Mouse (Mus musculus) induced T-regulatory cell, adult 2 months (primary cell): ENCODE data around the gene Alg1.
"Not testable (repeated sequence)": the region's sequence is repeated elsewhere in the genome, so short reads cannot be mapped to it uniquely, and the experiment has no call there.

Source experiments
- DNase-seq: peaks from one replicate; pipeline ENCODE4 v3.0.0-alpha.2; 2012; ENCODE audit warnings: low read depth

Alg1 gene

DNA sequence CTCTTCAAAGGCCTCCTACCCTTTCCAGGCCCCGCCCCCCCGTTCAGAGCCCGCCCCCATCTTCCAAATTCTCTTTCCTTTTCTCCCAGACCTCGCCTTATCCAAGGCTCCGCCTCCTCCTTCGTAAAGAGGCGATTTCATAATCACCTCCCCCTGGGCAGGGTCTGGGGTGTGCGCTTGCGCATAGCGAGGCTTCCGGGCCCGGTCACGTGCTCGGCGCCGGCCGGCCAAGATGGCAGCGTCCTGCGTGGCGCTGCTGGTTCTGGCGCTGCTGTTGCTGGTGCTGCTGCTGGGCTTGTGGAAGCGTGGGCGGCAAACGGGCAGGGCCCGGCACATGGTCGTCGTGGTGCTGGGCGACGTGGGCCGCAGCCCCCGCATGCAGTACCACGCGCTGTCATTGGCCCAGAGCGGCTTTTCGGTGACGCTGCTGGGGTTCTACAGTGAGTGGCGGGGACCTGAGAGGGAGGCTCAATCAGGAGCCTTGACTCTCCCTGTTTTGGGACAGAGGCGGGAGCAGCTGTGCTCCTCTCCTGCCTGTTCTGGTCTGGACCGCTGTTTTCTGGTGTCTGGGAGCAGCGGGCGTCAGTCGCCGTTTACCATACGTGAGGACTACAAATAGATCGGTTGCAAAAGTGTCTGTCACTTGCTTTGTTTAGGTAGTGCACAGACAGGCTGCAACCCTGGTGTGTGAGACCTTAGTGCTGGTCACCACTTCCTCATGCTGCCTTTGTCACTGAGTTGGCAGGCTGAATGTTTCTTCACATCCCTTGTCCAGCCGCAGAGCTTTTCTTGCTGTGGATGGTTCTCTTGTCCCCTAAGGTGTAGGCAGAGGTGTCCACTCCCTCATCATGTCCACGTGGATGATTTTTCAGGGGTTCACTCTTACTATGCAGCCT, at the start of gene Alg1:
Gene Alg1 (plus strand): TSS at position 204 of the 896 bp plus-strand sequence.
- DNase-seq: peak; percentile 96

- DNase-seq: no peak
Measured at GRCm38 (mm10) chr16:5184101-5184500, 49.3 kb upstream of the Alg1 start.

- DNase-seq: no peak
Measured at GRCm38 (mm10) chr16:5184956-5185355, 48.5 kb upstream of the Alg1 start.

- DNase-seq: no peak
Measured at GRCm38 (mm10) chr16:5185691-5186090, 47.7 kb upstream of the Alg1 start.

DNA sequence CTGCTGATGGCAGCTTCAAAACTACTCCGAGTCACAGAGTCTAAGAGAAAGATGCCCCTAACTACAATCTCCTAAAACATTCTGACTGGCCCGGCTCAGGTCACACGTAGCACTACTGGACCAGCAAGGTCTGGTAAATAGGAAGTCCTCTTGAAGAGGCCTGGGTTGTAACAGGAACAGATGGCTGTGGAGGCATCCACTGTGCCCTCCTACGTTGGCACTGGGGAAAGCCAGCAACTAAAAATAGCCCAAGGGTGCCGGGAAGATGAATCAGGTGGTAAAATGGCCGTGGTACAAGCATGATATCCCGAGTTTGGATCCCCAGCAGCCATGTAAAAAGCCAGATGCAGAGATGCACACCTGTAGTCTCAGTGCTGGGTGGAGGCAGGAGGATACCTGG, 47.2 kb upstream of the Alg1 start:
- no peak for DNase-seq

GRCm38 (mm10) chr16:5195080-5195479, 38.3 kb upstream of the Alg1 start:
- peak; percentile 73 for DNase-seq

GRCm38 (mm10) chr16:5202681-5203080, 30.7 kb upstream of the Alg1 start:
- peak; percentile 70 for DNase-seq

DNA sequence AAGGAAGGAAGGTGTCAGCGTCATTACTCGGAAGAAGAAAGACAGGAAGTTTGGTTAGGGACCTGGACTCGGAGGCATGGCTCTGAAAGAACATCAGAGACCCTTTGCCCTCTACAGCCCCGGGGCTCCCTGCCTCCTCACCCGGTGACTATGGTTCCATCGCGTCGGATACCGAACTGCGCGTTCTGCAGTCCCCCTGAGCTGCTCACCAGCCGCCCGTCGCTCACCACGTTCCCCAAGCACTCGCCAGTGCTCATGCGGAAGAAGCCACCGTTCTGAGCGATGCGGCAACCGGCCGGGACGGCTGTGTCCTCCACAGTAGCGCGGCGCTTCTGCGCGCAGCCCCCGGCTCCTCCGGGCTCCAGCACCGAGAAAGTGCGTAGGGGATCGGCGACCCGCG, 30.2 kb upstream of the Alg1 start:
- peak; percentile 64 for DNase-seq

- peak; percentile 88 for DNase-seq
Measured at GRCm38 (mm10) chr16:5203668-5204433, 29.6 kb upstream of the Alg1 start, which contains the start of gene Nagpa. TSS of gene Nagpa (minus strand) at chr16:5204012.

- DNase-seq: no peak
Measured at GRCm38 (mm10) chr16:5205431-5205970, 27.9 kb upstream of the Alg1 start.

DNA sequence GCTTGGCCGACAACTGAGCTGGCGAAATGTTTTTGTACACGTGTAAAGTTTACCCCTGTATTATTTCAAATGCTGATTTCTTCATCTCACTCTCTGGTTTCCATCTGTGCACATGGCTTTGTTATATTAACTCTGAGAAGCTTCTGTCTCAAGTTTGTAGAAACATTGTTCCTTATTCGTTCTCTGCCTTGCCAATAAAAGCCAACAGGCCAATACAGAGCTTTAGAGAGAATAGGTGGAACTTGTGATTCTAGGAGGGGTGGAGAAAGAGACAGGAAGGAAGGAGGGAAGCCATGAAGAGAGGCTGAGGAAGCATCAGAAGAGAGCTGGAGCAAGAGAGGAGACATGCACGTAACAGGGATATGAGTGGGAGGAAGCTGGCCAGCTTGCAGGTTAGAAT, 27.4 kb upstream of the Alg1 start:
- DNase-seq: no peak

- DNase-seq: no peak
Measured at GRCm38 (mm10) chr16:5210365-5210764, 23.1 kb upstream of the Alg1 start.

GRCm38 (mm10) chr16:5212150-5212549, 21.3 kb upstream of the Alg1 start:
- DNase-seq: no peak

- no peak for DNase-seq
Measured at GRCm38 (mm10) chr16:5214126-5214525, 19.3 kb upstream of the Alg1 start.

- no peak for DNase-seq
Measured at GRCm38 (mm10) chr16:5216686-5217085, 16.7 kb upstream of the Alg1 start.

DNA sequence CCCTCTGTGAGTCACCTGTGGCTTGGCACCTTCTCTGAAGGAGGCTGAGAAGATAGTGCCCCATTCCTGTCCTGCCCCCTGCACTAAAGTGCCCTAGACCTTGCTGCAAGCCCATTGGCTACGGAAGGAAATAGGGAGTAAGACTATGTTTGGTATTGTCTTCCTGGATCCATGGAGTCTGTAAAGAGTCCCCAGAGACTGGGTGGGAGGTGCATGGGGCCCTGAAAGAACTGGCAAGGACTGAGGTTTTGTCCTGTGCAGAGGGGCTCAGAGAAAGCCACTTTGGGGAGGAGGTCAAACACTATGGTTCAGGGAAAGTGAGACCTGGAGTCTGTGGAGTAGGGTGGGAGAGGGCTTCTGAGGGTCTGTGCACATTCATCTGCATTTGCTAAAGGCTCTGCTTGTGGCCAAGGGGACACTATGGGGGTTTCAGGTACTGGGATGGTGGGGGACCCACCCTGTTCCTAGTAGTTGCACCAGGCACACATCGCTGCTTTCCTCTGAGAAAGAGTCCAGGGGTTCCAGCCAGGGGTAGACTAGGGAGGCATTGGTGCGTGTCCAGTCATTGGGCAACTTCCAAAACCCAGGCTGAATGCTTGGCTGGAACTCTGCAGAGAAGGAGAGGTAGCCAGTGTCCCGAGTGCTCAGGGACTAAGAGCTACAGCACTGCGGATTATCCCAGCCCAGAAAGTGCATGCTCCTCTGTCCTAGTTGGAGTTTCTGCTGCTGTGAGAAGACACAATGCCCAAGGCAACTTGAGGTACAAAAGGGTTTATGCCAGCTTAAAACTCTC, 15.9 kb upstream of the Alg1 start:
- DNase-seq: no peak

DNA sequence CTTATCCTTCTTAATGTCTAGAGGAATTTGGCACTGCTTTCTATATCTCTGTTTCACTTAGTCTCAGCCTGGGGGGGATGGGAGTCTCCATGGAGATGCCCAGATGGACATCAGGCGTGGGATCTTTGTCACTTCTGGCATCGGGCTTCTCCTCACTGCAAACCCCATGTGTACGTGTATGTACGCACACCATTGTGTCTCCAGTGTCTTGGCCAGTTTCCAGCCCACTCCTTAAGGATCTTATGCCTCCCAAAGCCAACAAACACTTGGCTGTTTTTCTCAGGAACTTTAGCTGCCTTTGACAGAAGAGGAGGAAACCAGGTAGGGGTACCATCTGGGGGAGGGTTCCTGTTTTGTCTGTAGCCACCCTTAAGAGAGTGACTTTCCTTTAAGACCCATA, 12.0 kb upstream of the Alg1 start:
- DNase-seq: no peak

- DNase-seq: no peak
Measured at GRCm38 (mm10) chr16:5222140-5222539, 11.3 kb upstream of the Alg1 start, which contains the start of gene AU021092. TSS of gene AU021092 (minus strand) at chr16:5222299.

DNA sequence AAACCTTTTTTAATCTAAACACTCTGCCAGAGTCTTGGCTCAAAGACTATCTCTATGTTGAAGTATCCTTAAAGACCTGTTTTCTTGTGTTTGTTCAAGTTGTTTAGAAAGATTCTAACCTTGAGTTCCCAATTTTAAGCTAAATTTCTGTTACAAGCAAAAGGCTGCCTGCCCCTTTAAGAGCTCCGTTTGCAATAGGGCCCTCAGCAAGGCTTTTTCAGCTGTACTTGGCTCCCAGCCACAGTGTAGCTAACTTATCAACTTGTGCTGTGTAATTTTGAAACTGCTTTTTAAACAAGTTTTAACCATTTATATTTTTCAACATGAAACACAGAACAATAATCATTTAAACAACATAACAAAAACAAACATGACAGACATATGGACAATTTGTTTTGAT, 6.9 kb upstream of the Alg1 start:
- not testable (repeated sequence) for DNase-seq

DNA sequence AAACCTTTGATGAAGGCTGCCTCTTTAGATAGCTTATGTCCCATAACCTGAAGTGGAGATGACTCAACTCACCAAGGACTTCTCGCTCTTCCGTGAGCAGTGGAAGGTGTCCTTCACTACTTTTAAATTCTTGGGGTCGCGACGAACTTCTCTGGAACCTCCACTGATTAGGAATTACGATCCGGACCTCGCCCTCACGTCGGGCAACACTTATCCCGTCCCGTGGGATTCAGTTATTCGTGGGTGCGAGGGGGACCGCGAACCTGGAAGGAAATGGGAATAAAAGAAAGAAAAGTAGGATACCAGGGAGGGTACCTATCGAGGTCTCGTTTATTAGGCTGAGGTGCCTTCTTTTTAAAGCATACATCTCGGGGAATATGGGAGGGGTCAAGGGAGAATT, 5.9 kb upstream of the Alg1 start:
- not testable (repeated sequence) for DNase-seq

DNA sequence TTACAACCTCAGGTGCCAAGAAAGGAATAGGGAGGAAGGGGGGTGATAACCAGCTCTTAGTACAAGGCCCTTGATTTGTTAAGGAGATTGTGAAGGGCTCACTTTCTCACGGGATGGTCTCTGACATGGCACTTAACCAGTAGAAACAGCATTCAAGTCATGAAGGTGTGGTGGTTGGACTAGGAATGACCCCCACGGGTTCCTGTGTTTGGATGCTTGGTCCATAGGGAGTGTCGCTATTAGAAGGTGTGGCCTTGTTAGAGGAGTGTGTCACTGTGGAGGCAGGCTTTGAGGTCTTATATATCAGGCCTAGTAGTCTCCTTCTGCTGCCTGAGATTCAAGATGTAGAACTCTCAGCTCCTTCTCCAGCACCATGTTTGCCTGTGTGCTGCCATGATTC, 5.3 kb upstream of the Alg1 start:
- DNase-seq: not testable (repeated sequence)

DNA sequence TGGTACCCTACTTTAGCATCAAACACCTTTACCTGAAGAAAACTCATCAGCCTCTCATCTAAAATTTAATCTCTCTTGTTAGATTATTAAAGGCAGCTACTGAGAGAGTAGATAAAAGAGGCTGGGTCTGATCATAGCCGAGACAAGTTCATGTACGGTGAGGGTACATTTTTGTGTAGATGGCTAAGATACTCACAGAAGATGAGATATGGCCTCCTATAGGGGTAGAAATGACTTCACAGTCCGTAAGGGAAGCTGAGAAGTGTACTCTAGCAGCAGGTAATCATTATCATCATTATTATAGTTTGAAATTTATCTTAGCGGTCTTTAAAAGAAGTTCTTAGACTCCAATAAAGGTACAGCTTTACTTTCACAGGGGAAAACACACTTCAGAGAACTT, 439 bp upstream of the Alg1 start:
- no peak for DNase-seq
